Mouse (Mus musculus) forebrain, embryonic 11.5 days (tissue): ENCODE data around the gene Cpa3. TPM values are rescaled to one million over a fixed set of nuclear protein-coding genes. Genes with fewer than 3 reads are reported as not detected.

Source experiments
- ATAC-seq: fragments of 200-750 bp; cut with Nextera tagmentation; replicated peaks from 2 replicates; pipeline ENCODE4 v1.8.0; 2017; ENCODE audit warnings: moderate TSS enrichment; ENCODE audit not compliant: low FRiP score
- DNase-seq: peaks from one replicate; pipeline ENCODE4 v3.0.0-alpha.2; 2017; ENCODE audit warnings: low spot score
- H3K27ac ChIP-seq: fragments of 300-500 bp; sonication (generic); 2 replicates; pipeline ENCODE4 v1.5.1; 2014; ENCODE audit warnings: low read depth, low read length
- H3K27me3 ChIP-seq: fragments of 300-500 bp; sonication (generic); 2 replicates; pipeline ENCODE4 v1.6.1; 2014; ENCODE audit warnings: mild to moderate bottlenecking, low read length, mixed read lengths; ENCODE audit not compliant: control insufficient read depth, insufficient read depth
- H3K36me3 ChIP-seq: fragments of 300-500 bp; sonication (generic); 2 replicates; pipeline ENCODE4 v1.6.1; 2014; ENCODE audit warnings: mild to moderate bottlenecking, low read length, moderate library complexity, mixed read lengths; ENCODE audit not compliant: control insufficient read depth, insufficient read depth
- H3K4me1 ChIP-seq: fragments of 300-500 bp; sonication (generic); replicated peaks from 2 replicates; pipeline ENCODE4 v1.6.1; 2014; ENCODE audit warnings: low read length, mixed read lengths; ENCODE audit not compliant: control insufficient read depth, insufficient read depth
- H3K4me2 ChIP-seq: fragments of 300-500 bp; sonication (generic); 2 replicates; pipeline ENCODE4 v1.6.1; 2014; ENCODE audit warnings: low read depth, mild to moderate bottlenecking, low read length, moderate library complexity, mixed read lengths; ENCODE audit not compliant: severe bottlenecking
- H3K4me3 ChIP-seq: fragments of 300-500 bp; sonication (generic); 2 replicates; pipeline ENCODE4 v1.5.1; 2014; ENCODE audit warnings: low read depth, low read length
- H3K9ac ChIP-seq: fragments of 300-500 bp; sonication (generic); 2 replicates; pipeline ENCODE4 v1.6.1; 2014; ENCODE audit warnings: low read length
- H3K9me3 ChIP-seq: fragments of 300-500 bp; sonication (generic); 2 replicates; pipeline ENCODE4 v1.6.1; 2016; ENCODE audit warnings: low read length, mixed read lengths; ENCODE audit not compliant: control insufficient read depth
- WGBS: fragments of 180-500 bp; shearing (Covaris S2); extraction: QIAGEN DNeasy Blood & Tissue Kit; methylation state at CpG from one replicate; pipeline ENCODE4 v1.1.7; 2014; 5-methylcytosine and 5-hydroxymethylcytosine counted together
- polyA plus RNA-seq: library from polyadenylated mRNA; unstranded; fragments of >200 nt; fragmentation: Nextera tagmentation; extraction: Ambion mirVana; gene quantifications from 2 replicates; pipeline ENCODE4 v1.2.1, GENCODE M21; 2014

Cpa3 gene
- polyA plus RNA-seq: 0.29 TPM in 1 of 2 replicates, not detected in the other

DNA sequence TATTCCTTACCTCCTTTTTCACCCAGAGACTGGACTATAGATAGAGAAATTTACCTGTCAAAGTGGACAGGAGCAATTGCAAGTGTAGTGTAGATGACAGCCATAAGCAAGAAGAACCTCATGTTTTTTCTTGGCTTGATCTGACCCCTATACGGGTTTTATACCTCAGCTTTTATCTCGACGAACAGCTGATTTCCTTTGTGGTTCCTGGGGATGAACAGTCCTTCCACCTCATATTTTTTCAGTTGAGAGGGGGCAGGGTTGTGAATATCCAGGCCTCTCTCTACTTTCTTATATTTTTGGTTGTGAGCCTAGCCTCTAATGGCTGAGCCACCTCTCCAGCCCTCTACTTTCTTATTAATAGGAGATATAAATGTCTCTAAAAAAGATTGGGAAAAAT is at the start of gene Cpa3:
TSS of gene Cpa3 (minus strand) at position 132 of the 400 bp plus-strand sequence.
- 90% methylated on average over 3 of the region's 3 CpGs for WGBS
- no peaks in the 10 kb centered on the region for H3K27me3 ChIP-seq

GRCm38 (mm10) chr3:20291370-20291769 is 49.4 kb upstream of the Cpa3 start:
- ATAC-seq: no peak
- Histone ChIP-seq H3K4me3 (no peak overlapping the region), H3K9ac (no peak overlapping the region), H3K9me3 (no peaks in the 10 kb centered on the region), H3K4me1 (no peaks in the 10 kb centered on the region), H3K27me3 (no peaks in the 10 kb centered on the region), H3K36me3 (no peaks in the 10 kb centered on the region), H3K4me2 (no peak overlapping the region), H3K27ac (no peak overlapping the region)
- DNase-seq: no peak

More for the DNA sequence above, at the start of gene Cpa3:
- Histone ChIP-seq H3K4me1 (no peaks in the 10 kb centered on the region), H3K9me3 (no peaks in the 10 kb centered on the region), H3K9ac (no peak within 1 kb of the TSS), H3K4me3 (no peak within 1 kb of the TSS), H3K36me3 (no peaks in the 10 kb centered on the region), H3K4me2 (no peak within 1 kb of the TSS), H3K27ac (no peak within 1 kb of the TSS)
- DNase-seq (no peak), ATAC-seq (no peak)

DNA sequence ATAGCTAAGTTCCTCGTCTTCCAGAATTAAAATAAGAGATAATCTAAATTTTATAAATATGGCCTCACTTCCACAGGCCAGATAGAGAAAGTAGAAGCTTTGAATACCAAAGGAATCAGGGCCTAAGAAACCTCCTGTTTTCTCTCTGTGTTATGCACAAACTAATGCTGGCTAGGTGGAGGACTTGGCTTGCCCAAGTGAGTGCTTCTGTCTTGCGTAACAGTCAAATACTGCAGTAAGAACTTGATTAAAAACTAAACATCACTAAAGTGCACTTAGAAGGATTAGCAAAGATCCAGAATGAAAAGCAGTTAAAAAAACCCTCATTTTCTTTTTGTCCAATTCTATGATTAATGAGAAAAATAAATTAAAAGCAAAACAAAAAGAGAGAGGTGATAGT is 46.8 kb upstream of the Cpa3 start:
- Histone ChIP-seq H3K9me3 (no peaks in the 10 kb centered on the region), H3K9ac (no peak overlapping the region), H3K27ac (no peak overlapping the region), H3K36me3 (no peaks in the 10 kb centered on the region), H3K4me2 (no peak overlapping the region), H3K4me3 (no peak overlapping the region), H3K4me1 (no peaks in the 10 kb centered on the region), H3K27me3 (no peaks in the 10 kb centered on the region)
- ATAC-seq (no peak), DNase-seq (no peak)
- 92% methylated on average over 2 of the region's 2 CpGs for WGBS

DNA sequence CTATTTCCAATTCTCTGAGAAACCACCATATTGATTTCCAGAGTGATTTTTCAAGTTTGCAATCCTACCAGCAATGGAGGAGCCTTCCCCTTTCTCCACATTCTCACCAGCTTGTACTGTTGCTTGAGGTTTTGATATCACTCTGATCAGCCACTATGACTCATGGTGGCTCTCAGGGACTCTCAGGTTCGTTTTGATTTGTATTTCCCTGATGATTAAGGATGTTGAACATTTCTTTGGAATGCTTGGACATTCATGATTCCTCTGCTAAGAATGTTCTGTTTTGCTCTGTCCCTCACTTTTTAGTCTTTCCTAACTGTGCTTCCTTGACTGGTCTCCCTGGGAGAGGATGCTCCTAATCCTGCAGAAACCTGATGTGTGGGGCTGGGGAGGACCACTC is 39.8 kb upstream of the Cpa3 start:
- H3K9ac ChIP-seq: no peak overlapping the region
- no peak overlapping the region for H3K4me2 ChIP-seq
- H3K27ac ChIP-seq: no peak overlapping the region
- no peak overlapping the region for H3K4me3 ChIP-seq
- no peaks in the 10 kb centered on the region for H3K36me3 ChIP-seq
- WGBS: 63% methylated on average over 1 of the region's 1 CpGs
- ATAC-seq (no peak), DNase-seq (no peak)
- no peaks in the 10 kb centered on the region for H3K4me1 ChIP-seq
- H3K9me3 ChIP-seq: no peaks in the 10 kb centered on the region
- no peaks in the 10 kb centered on the region for H3K27me3 ChIP-seq

DNA sequence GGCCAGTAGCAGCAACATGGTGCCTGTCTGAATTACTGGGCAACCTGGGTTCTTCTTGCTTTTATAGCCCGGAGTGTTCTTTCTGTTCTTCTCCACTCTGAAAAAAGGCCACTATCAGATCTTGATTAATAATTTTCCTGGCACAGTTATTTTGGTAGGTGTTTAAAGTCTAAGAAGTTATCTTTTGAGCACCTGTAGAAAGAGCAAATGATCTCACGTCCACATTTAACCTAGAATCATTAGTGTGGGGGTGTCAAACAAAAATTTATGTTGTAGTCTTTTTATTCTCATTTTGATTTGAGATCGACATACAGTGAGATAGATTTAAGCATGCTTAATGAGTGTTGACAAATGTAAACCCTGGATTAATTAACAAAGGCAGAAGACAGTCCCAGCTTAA is 33.7 kb upstream of the Cpa3 start, which contains the start of gene Cpb1:
TSS of gene Cpb1 (minus strand) at position 101 of the 400 bp plus-strand sequence.
- Histone ChIP-seq H3K27me3 (no peaks in the 10 kb centered on the region), H3K36me3 (no peaks in the 10 kb centered on the region), H3K4me2 (no peak within 1 kb of the TSS), H3K4me1 (no peaks in the 10 kb centered on the region), H3K27ac (no peak within 1 kb of the TSS), H3K9me3 (no peaks in the 10 kb centered on the region), H3K4me3 (no peak within 1 kb of the TSS), H3K9ac (no peak within 1 kb of the TSS)
- DNase-seq (no peak), ATAC-seq (no peak)
- WGBS: 88% methylated on average over 3 of the region's 3 CpGs

GRCm38 (mm10) chr3:20254566-20255479 is 12.8 kb upstream of the Cpa3 start:
- H3K27me3 ChIP-seq: no peaks in the 10 kb centered on the region
- no peak for DNase-seq
- no peaks in the 10 kb centered on the region for H3K36me3 ChIP-seq
- H3K4me3 ChIP-seq: no peak overlapping the region
- no peak overlapping the region for H3K9ac ChIP-seq
- WGBS: 49% methylated on average over 9 of the region's 9 CpGs
- H3K4me1 ChIP-seq: no peaks in the 10 kb centered on the region
- no peak overlapping the region for H3K27ac ChIP-seq
- no peak for ATAC-seq
- no peaks in the 10 kb centered on the region for H3K9me3 ChIP-seq
- H3K4me2 ChIP-seq: no peak overlapping the region

- no peak overlapping the region for H3K4me3 ChIP-seq
- no peak overlapping the region for H3K4me2 ChIP-seq
- H3K27me3 ChIP-seq: no peaks in the 10 kb centered on the region
- 89% methylated on average over 1 of the region's 1 CpGs for WGBS
- DNase-seq (no peak), ATAC-seq (no peak)
- no peaks in the 10 kb centered on the region for H3K4me1 ChIP-seq
- H3K36me3 ChIP-seq: no peaks in the 10 kb centered on the region
- no peak overlapping the region for H3K27ac ChIP-seq
- no peak overlapping the region for H3K9ac ChIP-seq
- no peaks in the 10 kb centered on the region for H3K9me3 ChIP-seq
Measured at GRCm38 (mm10) chr3:20243913-20244312, 1.9 kb upstream of the Cpa3 start.

GRCm38 (mm10) chr3:20239741-20240140 is 2.2 kb downstream of the Cpa3 start:
- no peak overlapping the region for H3K27ac ChIP-seq
- 86% methylated on average over 3 of the region's 3 CpGs for WGBS
- H3K4me2 ChIP-seq: no peak overlapping the region
- no peak overlapping the region for H3K9ac ChIP-seq
- no peaks in the 10 kb centered on the region for H3K36me3 ChIP-seq
- H3K27me3 ChIP-seq: no peaks in the 10 kb centered on the region
- no peaks in the 10 kb centered on the region for H3K4me1 ChIP-seq
- DNase-seq (no peak), ATAC-seq (no peak)
- no peaks in the 10 kb centered on the region for H3K9me3 ChIP-seq
- no peak overlapping the region for H3K4me3 ChIP-seq

DNA sequence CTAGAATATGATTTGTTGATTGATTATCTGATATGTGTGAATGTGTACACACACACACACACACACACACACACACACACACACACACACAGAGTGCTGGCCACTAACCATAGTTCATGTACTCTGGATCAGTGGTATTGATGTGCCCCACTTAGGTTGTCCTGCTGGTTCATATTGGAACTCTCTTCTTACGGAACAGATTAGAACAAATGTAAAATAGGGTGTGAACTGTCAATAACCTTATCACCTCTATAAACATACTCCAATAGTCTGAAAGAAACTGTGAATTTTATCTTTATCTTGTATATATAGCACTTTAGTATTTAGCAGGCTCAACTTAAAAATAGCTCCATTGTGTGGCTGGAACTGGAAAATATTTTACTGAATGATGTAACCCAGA is 5.0 kb downstream of the Cpa3 start:
- DNase-seq (no peak), ATAC-seq (no peak)
- Histone ChIP-seq H3K27me3 (no peaks in the 10 kb centered on the region), H3K36me3 (no peaks in the 10 kb centered on the region), H3K9me3 (no peaks in the 10 kb centered on the region), H3K4me1 (no peaks in the 10 kb centered on the region), H3K4me2 (no peak overlapping the region), H3K9ac (no peak overlapping the region), H3K4me3 (no peak overlapping the region), H3K27ac (no peak overlapping the region)
- 86% methylated on average over 1 of the region's 1 CpGs for WGBS
